8 mouse cellular contexts compared by ENCODE assay signal in genomic region chr11:69415327-69415667, GRCm38 (mm10). TPM values are rescaled to one million over a fixed set of nuclear protein-coding genes. Genes with fewer than 3 reads are reported as not detected.
DNase-seq lines count a peak whose midpoint lies in the region; ATAC-seq and TF ChIP-seq lines count a peak whose summit lies in the region.

No protein-coding gene starts in this region.

- no peaks in the 10 kb centered on the region for H3K9me3 ChIP-seq in liver, embryonic 13.5 days (replicated peaks)

- H3K9ac ChIP-seq in liver, embryonic 13.5 days, result peak overlapping the region; percentile 63

- DNase-seq in right cerebral cortex, postnatal 4 days, result peak; percentile 64
- DNase-seq in right cerebral cortex, adult 18-20 months, result no peak
- DNase-seq in cerebellum, adult 9-10 months, result peak; percentile 85
- peak; percentile 69 to 83 for DNase-seq in gastrocnemius, adult 8-10 months (ENCODE audit: low spot score in 2 of 2)
- DNase-seq in induced T-regulatory cell, adult 2 months (ENCODE audit: low read depth), result peak; percentile 47
- DNase-seq in liver, embryonic 13.5 days, result no peak
- DNase-seq in T-cell, adult 2 months (ENCODE audit: low spot score), result no peak

- WGBS in liver, embryonic 13.5 days (ENCODE audit: insufficient replicate concordance), result 11% methylated on average over 3 of the region's 3 CpGs
- WGBS in olfactory bulb, adult 2 months, result 0% methylated on average over 3 of the region's 3 CpGs

- peaks cover 93% of the 10 kb centered on the region for H3K4me1 ChIP-seq in liver, embryonic 13.5 days (replicated peaks)
- H3K4me1 ChIP-seq in olfactory bulb, adult 2 months (ENCODE audit: control insufficient read depth, insufficient read depth, low read length), result peaks cover 47% of the 10 kb centered on the region

- peak overlapping the region; percentile 85 for H3K27ac ChIP-seq in liver, embryonic 13.5 days
- H3K27ac ChIP-seq in olfactory bulb, adult 2 months (ENCODE audit: insufficient read depth, low read depth, low read length), result peak overlapping the region; percentile 72

- no peak for TF ChIP-seq CTCF in olfactory bulb, adult 2 months (IDR thresholded peaks at IDR 0.05; ENCODE audit: insufficient read depth, low read depth, low read length)

- H3K4me2 ChIP-seq in liver, embryonic 13.5 days, result peak overlapping the region; percentile 100

- ATAC-seq in liver, embryonic 13.5 days (ENCODE audit: low read depth), result no peak

- H3K27me3 ChIP-seq in liver, embryonic 13.5 days, result peaks cover 27% of the 10 kb centered on the region

- H3K36me3 ChIP-seq in liver, embryonic 13.5 days, result peaks cover 3% of the 10 kb centered on the region; the same call in 1 of the 2 replicates

- peak overlapping the region; percentile 61 for H3K4me3 ChIP-seq in liver, embryonic 13.5 days (replicated peaks)
- peak overlapping the region; percentile 52 for H3K4me3 ChIP-seq in olfactory bulb, adult 2 months (ENCODE audit: insufficient read depth, low read depth, low read length)

- TF ChIP-seq POLR2A in olfactory bulb, adult 2 months (IDR thresholded peaks at IDR 0.05; ENCODE audit: insufficient read depth, low read depth, low read length), result 0 out of 2 replicates have a peak, but pooled peaks have one; percentile 16

RNA-seq across cellular contexts. Expression of gene Kdm6b, which starts 1.8 kb away (rescaled TPM):
- total RNA-seq in gastrocnemius, adult 8-10 months (2022), result 10 to 100 TPM; 19.1 to 22.9 (median 20.8) TPM
- 4.8 and 5.1 TPM in 2 replicates for polyA plus RNA-seq in liver, embryonic 13.5 days (2015; fragmentation: Nextera tagmentation; extraction: Ambion mirVana)
- 114 TPM in 1 of 2 replicates, not detected in the other for polyA plus RNA-seq in olfactory bulb, adult 2 months (2012; ENCODE audit: insufficient read depth, insufficient read length, low replicate concordance, missing spikeins)

RNA-seq across cellular contexts. Expression of gene Tmem88, which starts 17.3 kb away (rescaled TPM):
- 1 to 10 TPM; 4.1 to 4.6 (median 4.1) TPM for total RNA-seq in gastrocnemius, adult 8-10 months (2022)
- polyA plus RNA-seq in liver, embryonic 13.5 days (2015; fragmentation: Nextera tagmentation; extraction: Ambion mirVana), result 8.9 and 9.5 TPM in 2 replicates
- polyA plus RNA-seq in olfactory bulb, adult 2 months (2012; ENCODE audit: insufficient read depth, insufficient read length, low replicate concordance, missing spikeins), result not detected in 2 replicates

RNA-seq across cellular contexts. Expression of gene Cyb5d1, which starts 19.9 kb away (rescaled TPM):
- 10 to 100 TPM; 33.2 to 38.0 (median 36.7) TPM for total RNA-seq in gastrocnemius, adult 8-10 months (2022)
- 10.3 and 13.0 TPM in 2 replicates for polyA plus RNA-seq in liver, embryonic 13.5 days (2015; fragmentation: Nextera tagmentation; extraction: Ambion mirVana)
- polyA plus RNA-seq in olfactory bulb, adult 2 months (2012; ENCODE audit: insufficient read depth, insufficient read length, low replicate concordance, missing spikeins), result not detected in 2 replicates

RNA-seq across cellular contexts. Expression of gene Naa38, which starts 20.0 kb away (rescaled TPM):
- 10 to 100 TPM; 73.2 to 78.1 (median 75.7) TPM for total RNA-seq in gastrocnemius, adult 8-10 months (2022)
- polyA plus RNA-seq in liver, embryonic 13.5 days (2015; fragmentation: Nextera tagmentation; extraction: Ambion mirVana), result 102 and 105 TPM in 2 replicates
- not detected in 2 replicates for polyA plus RNA-seq in olfactory bulb, adult 2 months (2012; ENCODE audit: insufficient read depth, insufficient read length, low replicate concordance, missing spikeins)

RNA-seq across cellular contexts. Expression of gene Chd3, which starts 46.1 kb away (rescaled TPM):
- 1 to 10 TPM; 4.2 to 9.0 (median 5.5) TPM for total RNA-seq in gastrocnemius, adult 8-10 months (2022)
- 2.6 and 4.4 TPM in 2 replicates for polyA plus RNA-seq in liver, embryonic 13.5 days (2015; fragmentation: Nextera tagmentation; extraction: Ambion mirVana)
- 175 and 278 TPM in 2 replicates for polyA plus RNA-seq in olfactory bulb, adult 2 months (2012; ENCODE audit: insufficient read depth, insufficient read length, low replicate concordance, missing spikeins)

Comparison
In these comparisons a context has a peak if more than half of its experiments do, and no peak if none do; other contexts are left out.
1. DNase-seq: peak in right cerebral cortex, postnatal 4 days (single experiment), cerebellum, adult 9-10 months (single experiment), gastrocnemius, adult 8-10 months (2 of 2) and induced T-regulatory cell, adult 2 months (single experiment); none in right cerebral cortex, adult 18-20 months (single experiment), liver, embryonic 13.5 days (single experiment) and T-cell, adult 2 months (single experiment).
2. RNA of gene Cyb5d1, which starts 19.9 kb away (polyA plus RNA-seq): 10.3 to 13.0 TPM in liver, embryonic 13.5 days; not detected in olfactory bulb, adult 2 months; every median in the first group is over 10 times any median in the second.